Mouse (Mus musculus) splenic B cell, adult 2 months (primary cell): ENCODE measurements around the gene Tbcd.

Source experiments
- DNase-seq: peaks from one replicate; pipeline ENCODE4 v3.0.0-alpha.2; 2011; ENCODE audit warnings: low read depth, low spot score
- H3K27me3 ChIP-seq: 2 replicates; pipeline ENCODE4 v1.6.1; 2012; ENCODE audit warnings: mild to moderate bottlenecking, low read length, moderate library complexity, mixed read lengths; ENCODE audit not compliant: control insufficient read depth, poor library complexity, insufficient read depth, severe bottlenecking
- H3K36me3 ChIP-seq: 2 replicates; pipeline ENCODE4 v1.6.1; 2012; ENCODE audit warnings: mild to moderate bottlenecking, low read length, moderate library complexity, mixed read lengths; ENCODE audit not compliant: control insufficient read depth, poor library complexity, insufficient read depth, severe bottlenecking

Gene Tbcd

GRCm38 (mm10) chr11:121543287-121543856 lies 91.6 kb downstream of the Tbcd start:
- H3K36me3 ChIP-seq, result peaks cover 7% of the 10 kb centered on the region
- no peaks in the 10 kb centered on the region for H3K27me3 ChIP-seq
- no peak for DNase-seq

- no peak for DNase-seq
- Histone ChIP-seq H3K27me3 (no peaks in the 10 kb centered on the region), H3K36me3 (peaks cover 7% of the 10 kb centered on the region)
Measured at GRCm38 (mm10) chr11:121543922-121544321, 92.2 kb downstream of the Tbcd start.

- no peak for DNase-seq
- peaks cover 7% of the 10 kb centered on the region for H3K36me3 ChIP-seq
- H3K27me3 ChIP-seq, result no peaks in the 10 kb centered on the region
Measured at GRCm38 (mm10) chr11:121544755-121545397, 93.1 kb downstream of the Tbcd start.

GRCm38 (mm10) chr11:121545398-121546034 lies 93.8 kb downstream of the Tbcd start:
- no peak for DNase-seq
- Histone ChIP-seq H3K36me3 (peaks cover 7% of the 10 kb centered on the region), H3K27me3 (no peaks in the 10 kb centered on the region)

- Histone ChIP-seq H3K36me3 (no peaks in the 10 kb centered on the region; the same call in 1 of the 2 replicates), H3K27me3 (no peaks in the 10 kb centered on the region)
- DNase-seq, result no peak
Measured at GRCm38 (mm10) chr11:121547234-121547633, 95.5 kb downstream of the Tbcd start.

GRCm38 (mm10) chr11:121547925-121548324 lies 96.2 kb downstream of the Tbcd start:
- Histone ChIP-seq H3K27me3 (no peaks in the 10 kb centered on the region), H3K36me3 (no peaks in the 10 kb centered on the region; the same call in 1 of the 2 replicates)
- no peak for DNase-seq

GRCm38 (mm10) chr11:121548996-121549842 lies 97.5 kb downstream of the Tbcd start:
- no peak for DNase-seq

GRCm38 (mm10) chr11:121549843-121550647 lies 98.3 kb downstream of the Tbcd start:
- Histone ChIP-seq H3K36me3 (no peaks in the 10 kb centered on the region), H3K27me3 (no peaks in the 10 kb centered on the region)
- DNase-seq, result no peak

More at GRCm38 (mm10) chr11:121548996-121549842, 97.5 kb downstream of the Tbcd start:
- H3K27me3 ChIP-seq, result no peaks in the 10 kb centered on the region
- no peaks in the 10 kb centered on the region; the same call in 1 of the 2 replicates for H3K36me3 ChIP-seq

- no peak for DNase-seq
- Histone ChIP-seq H3K27me3 (no peaks in the 10 kb centered on the region), H3K36me3 (no peaks in the 10 kb centered on the region)
Measured at GRCm38 (mm10) chr11:121551206-121551799, 99.6 kb downstream of the Tbcd start.

GRCm38 (mm10) chr11:121552167-121552566 lies 100.4 kb downstream of the Tbcd start:
- H3K36me3 ChIP-seq, result no peaks in the 10 kb centered on the region
- DNase-seq, result no peak
- H3K27me3 ChIP-seq, result no peaks in the 10 kb centered on the region

GRCm38 (mm10) chr11:121552846-121553457 lies 101.2 kb downstream of the Tbcd start:
- Histone ChIP-seq H3K27me3 (no peaks in the 10 kb centered on the region), H3K36me3 (no peaks in the 10 kb centered on the region)
- DNase-seq, result no peak

- Histone ChIP-seq H3K36me3 (no peaks in the 10 kb centered on the region), H3K27me3 (no peaks in the 10 kb centered on the region)
- no peak for DNase-seq
Measured at GRCm38 (mm10) chr11:121553458-121553857, 101.7 kb downstream of the Tbcd start.

GRCm38 (mm10) chr11:121556727-121557126 lies 105.0 kb downstream of the Tbcd start:
- no peaks in the 10 kb centered on the region for H3K36me3 ChIP-seq
- no peak for DNase-seq
- no peaks in the 10 kb centered on the region for H3K27me3 ChIP-seq
